Mouse (Mus musculus) E14TG2a.4 (cell line): ENCODE results near the gene Hagh.
A peak's percentile ranks its signal among the peaks of the same experiment; 100 is the strongest.

Source experiments
- CTCF ChIP-seq: conservative IDR thresholded peaks from 2 replicates; pipeline ENCODE4 v1.5.1; 2014; ENCODE audit warnings: low read length
- NANOG ChIP-seq: IDR thresholded peaks from 2 replicates; pipeline ENCODE4 v1.6.1; 2014; ENCODE audit warnings: borderline replicate concordance, low read length, mixed read lengths
- POU5F1 ChIP-seq: IDR thresholded peaks from 2 replicates; pipeline ENCODE4 v1.6.1; 2014; ENCODE audit warnings: low read length, borderline replicate concordance

DNA sequence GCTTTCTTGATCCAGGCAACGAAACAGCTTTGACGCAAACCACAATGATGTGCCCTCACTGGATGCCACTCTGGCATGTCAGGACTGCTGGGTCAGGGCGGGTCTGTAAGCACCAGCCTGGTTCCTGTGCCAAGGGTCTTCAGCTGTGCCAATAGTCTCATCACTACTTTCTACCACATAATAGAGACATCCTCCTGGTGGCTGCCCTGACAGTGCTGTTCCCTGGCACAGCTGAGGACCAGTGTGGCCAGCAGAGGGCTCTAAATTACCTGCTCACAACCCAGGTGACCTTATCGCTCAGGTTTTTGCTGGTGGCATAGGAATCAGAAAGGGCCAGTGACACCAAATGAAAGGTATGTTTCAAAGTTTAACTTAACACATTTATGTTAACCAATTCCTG, 1.2 kb downstream of the Hagh start:
- TF ChIP-seq CTCF (0 out of 2 replicates have a peak, but pooled peaks have one; percentile 5), POU5F1 (no peak), NANOG (no peak)
